Mouse (Mus musculus) midbrain, postnatal 0 days (tissue): Measurements from ENCODE around the gene Zfp867. TPM values are rescaled to one million over a fixed set of nuclear protein-coding genes. Genes with fewer than 3 reads are reported as not detected.

Experiments
- ATAC-seq: fragments of 200-750 bp; cut with Nextera tagmentation; 2 replicates; pipeline ENCODE4 v1.8.0; 2017; ENCODE audit warnings: moderate number of reproducible peaks, mild to moderate bottlenecking, moderate TSS enrichment, moderate library complexity; ENCODE audit not compliant: low FRiP score
- DNase-seq: peaks from one replicate; pipeline ENCODE4 v3.0.0-alpha.2; 2015; ENCODE audit warnings: low spot score
- H3K27ac ChIP-seq: fragments of 300-500 bp; sonication (generic); 2 replicates; pipeline ENCODE4 v1.5.1; 2014; ENCODE audit warnings: low read depth, mild to moderate bottlenecking, low read length, mixed read lengths
- H3K27me3 ChIP-seq: fragments of 300-500 bp; sonication (generic); 2 replicates; pipeline ENCODE4 v1.6.1; 2014; ENCODE audit warnings: low read length, control low read depth, mixed read lengths; ENCODE audit not compliant: insufficient read depth
- H3K36me3 ChIP-seq: fragments of 300-500 bp; sonication (generic); 2 replicates; pipeline ENCODE4 v1.6.1; 2014; ENCODE audit warnings: low read length, control low read depth, mixed read lengths; ENCODE audit not compliant: insufficient read depth
- H3K4me1 ChIP-seq: fragments of 300-500 bp; sonication (generic); 2 replicates; pipeline ENCODE4 v1.6.1; 2014; ENCODE audit warnings: mild to moderate bottlenecking, control low read depth, antibody characterized with exemption, low read length, mixed read lengths; ENCODE audit not compliant: insufficient read depth
- H3K4me2 ChIP-seq: fragments of 300-500 bp; sonication (generic); 2 replicates; pipeline ENCODE4 v1.6.1; 2014; ENCODE audit warnings: low read depth, mild to moderate bottlenecking, low read length, mixed read lengths; ENCODE audit not compliant: poor library complexity, severe bottlenecking
- H3K4me3 ChIP-seq: fragments of 300-500 bp; sonication (generic); 2 replicates; pipeline ENCODE4 v1.5.1; 2014; ENCODE audit warnings: low read depth, mild to moderate bottlenecking, low read length, moderate library complexity
- H3K9ac ChIP-seq: fragments of 300-500 bp; sonication (generic); replicated peaks from 2 replicates; pipeline ENCODE4 v1.6.1; 2014; ENCODE audit warnings: mild to moderate bottlenecking, low read length, moderate library complexity, mixed read lengths; ENCODE audit not compliant: poor library complexity, severe bottlenecking
- H3K9me3 ChIP-seq: fragments of 300-500 bp; sonication (generic); 2 replicates; pipeline ENCODE4 v1.6.1; 2016; ENCODE audit warnings: low read length, control low read depth
- CTCF ChIP-seq: IDR thresholded peaks from 2 replicates; pipeline ENCODE4 v1.5.1; 2016; ENCODE audit warnings: antibody characterized with exemption, mild to moderate bottlenecking
- WGBS: fragments of 180-500 bp; shearing (Covaris S2); extraction: QIAGEN DNeasy Blood & Tissue Kit; methylation state at CpG from one replicate; pipeline ENCODE4 v1.1.7; 2014; 5-methylcytosine and 5-hydroxymethylcytosine counted together
- polyA plus RNA-seq: library from polyadenylated mRNA; unstranded; fragments of >200 nt; fragmentation: Nextera tagmentation; extraction: Ambion mirVana; gene quantifications from 2 replicates; pipeline ENCODE4 v1.2.1, GENCODE M21; 2015
- total RNA-seq: library from RNA; depleted of rRNA; stranded (reverse); fragments of >200 nt; gene quantifications from 2 replicates; pipeline ENCODE4 v1.2.3, GENCODE M21; 2014

The Zfp867 gene
- total and polyA plus RNA-seq, 2 experiments from 2014 or later: 6.4 to 7.6 TPM

GRCm38 (mm10) chr11:59513556-59513955 is 41.3 kb upstream of the Zfp867 start:
- Histone ChIP-seq H3K4me3 (no peak overlapping the region), H3K4me2 (no peak overlapping the region), H3K36me3 (peaks cover 3% of the 10 kb centered on the region; the same call in 1 of the 2 replicates), H3K27me3 (no peaks in the 10 kb centered on the region), H3K9me3 (no peaks in the 10 kb centered on the region), H3K9ac (no peak overlapping the region), H3K4me1 (no peaks in the 10 kb centered on the region), H3K27ac (no peak overlapping the region)
- peak; percentile 51 for TF ChIP-seq CTCF
- no peak for ATAC-seq
- no peak for DNase-seq
- WGBS: 82% methylated on average over 3 of the region's 3 CpGs

GRCm38 (mm10) chr11:59512733-59513132 is 40.5 kb upstream of the Zfp867 start:
- no peak for DNase-seq
- Histone ChIP-seq H3K4me1 (no peaks in the 10 kb centered on the region), H3K27me3 (no peaks in the 10 kb centered on the region), H3K4me2 (no peak overlapping the region), H3K27ac (no peak overlapping the region), H3K9ac (no peak overlapping the region), H3K4me3 (no peak overlapping the region), H3K9me3 (no peaks in the 10 kb centered on the region), H3K36me3 (peaks cover 3% of the 10 kb centered on the region; the same call in 1 of the 2 replicates)
- TF ChIP-seq CTCF: no peak
- no peak for ATAC-seq
- WGBS: 93% methylated on average over 10 of the region's 10 CpGs

- Histone ChIP-seq H3K4me3 (no peak overlapping the region), H3K27ac (no peak overlapping the region), H3K4me2 (no peak overlapping the region), H3K9ac (no peak overlapping the region), H3K4me1 (peaks cover 4% of the 10 kb centered on the region), H3K9me3 (no peaks in the 10 kb centered on the region), H3K36me3 (peaks cover 3% of the 10 kb centered on the region; the same call in 1 of the 2 replicates), H3K27me3 (no peaks in the 10 kb centered on the region)
- DNase-seq: no peak
- no peak for ATAC-seq
- 86% methylated on average over 1 of the region's 1 CpGs for WGBS
- no peak for TF ChIP-seq CTCF
Measured at GRCm38 (mm10) chr11:59511558-59511957, 39.3 kb upstream of the Zfp867 start.

GRCm38 (mm10) chr11:59506713-59507074 is 34.4 kb upstream of the Zfp867 start:
- ATAC-seq (peak; percentile 41; the same call in 1 of the 2 replicates), DNase-seq (no peak)
- peak; percentile 7; the same call in 1 of the 2 replicates for TF ChIP-seq CTCF
- Histone ChIP-seq H3K4me1 (peaks cover 9% of the 10 kb centered on the region), H3K9me3 (no peaks in the 10 kb centered on the region), H3K4me3 (peak overlapping the region; percentile 84), H3K27me3 (no peaks in the 10 kb centered on the region), H3K36me3 (peaks cover 23% of the 10 kb centered on the region; the same call in 1 of the 2 replicates), H3K4me2 (peak overlapping the region; percentile 80), H3K27ac (peak overlapping the region; percentile 91), H3K9ac (peak overlapping the region; percentile 96)
- 0% methylated on average over 14 of the region's 14 CpGs for WGBS

GRCm38 (mm10) chr11:59505839-59506712 is 33.8 kb upstream of the Zfp867 start:
- WGBS: under 1% methylated on average over 42 of the region's 71 CpGs
- H3K9me3 ChIP-seq: no peaks in the 10 kb centered on the region
- peak overlapping the region; percentile 84 for H3K4me3 ChIP-seq
- ATAC-seq (peak; percentile 90), DNase-seq (peak; percentile 90)
- TF ChIP-seq CTCF: no peak
- peak overlapping the region; percentile 91 for H3K27ac ChIP-seq
- H3K9ac ChIP-seq: peak overlapping the region; percentile 96
- peaks cover 9% of the 10 kb centered on the region for H3K4me1 ChIP-seq
- peaks cover 29% of the 10 kb centered on the region; the same call in 1 of the 2 replicates for H3K36me3 ChIP-seq
- peak overlapping the region; percentile 80 for H3K4me2 ChIP-seq
- no peaks in the 10 kb centered on the region for H3K27me3 ChIP-seq

- Histone ChIP-seq H3K4me2 (peak overlapping the region; percentile 80), H3K4me3 (peak overlapping the region; percentile 84), H3K9ac (peak overlapping the region; percentile 96), H3K27ac (peak overlapping the region; percentile 91), H3K9me3 (no peaks in the 10 kb centered on the region), H3K27me3 (no peaks in the 10 kb centered on the region), H3K36me3 (peaks cover 30% of the 10 kb centered on the region; the same call in 1 of the 2 replicates), H3K4me1 (peaks cover 9% of the 10 kb centered on the region)
- under 1% methylated on average over 20 of the region's 21 CpGs for whole genome bisulfite sequencing
- ATAC-seq (peak; percentile 28; the same call in 1 of the 2 replicates), DNase-seq (peak; percentile 71)
- TF ChIP-seq CTCF: no peak
Measured at GRCm38 (mm10) chr11:59505351-59505838, 33.1 kb upstream of the Zfp867 start.
